Mouse (Mus musculus): ENCODE data around the gene Rgma. TPM values are rescaled to one million over a fixed set of nuclear protein-coding genes. Genes with fewer than 3 reads are reported as not detected.

Rgma gene
- polyA plus RNA-seq, 1 experiment from 2014 or later = 46.3 TPM

- Histone ChIP-seq H3K9ac (no peak overlapping the region), H3K27me3 (ENCODE audit: control insufficient read depth, insufficient read depth, low read length) (no peaks in the 10 kb centered on the region), H3K36me3 (replicated peaks; ENCODE audit: control insufficient read depth, insufficient read depth) (no peaks in the 10 kb centered on the region), H3K27ac (peak overlapping the region; percentile 6; the same call in 1 of the 2 replicates), H3K9me3 (ENCODE audit: control insufficient read depth, low read length) (no peaks in the 10 kb centered on the region), H3K4me3 (replicated peaks; ENCODE audit: low read length) (no peak overlapping the region), H3K4me2 (replicated peaks) (no peak overlapping the region), H3K4me1 (replicated peaks; ENCODE audit: control insufficient read depth, insufficient read depth, low read length) (peaks cover 31% of the 10 kb centered on the region)
- WGBS = 47% methylated on average over 7 of the region's 7 CpGs
- DNase-seq (ENCODE audit: low spot score) (peak; percentile 35), ATAC-seq (ENCODE audit: low FRiP score) (no peak)
Measured at GRCm38 (mm10) chr7:73334883-73335282, 40.4 kb upstream of the Rgma start.

- Histone ChIP-seq H3K27ac (peak overlapping the region; percentile 62), H3K27me3 (ENCODE audit: control insufficient read depth, insufficient read depth, low read length) (no peaks in the 10 kb centered on the region), H3K4me3 (replicated peaks; ENCODE audit: low read length) (no peak overlapping the region), H3K4me1 (replicated peaks; ENCODE audit: control insufficient read depth, insufficient read depth, low read length) (peaks cover 31% of the 10 kb centered on the region), H3K36me3 (replicated peaks; ENCODE audit: control insufficient read depth, insufficient read depth) (no peaks in the 10 kb centered on the region), H3K4me2 (replicated peaks) (no peak overlapping the region), H3K9me3 (ENCODE audit: control insufficient read depth, low read length) (no peaks in the 10 kb centered on the region), H3K9ac (no peak overlapping the region)
- 43% methylated on average over 7 of the region's 7 CpGs for WGBS
- ATAC-seq (ENCODE audit: low FRiP score) (peak; percentile 67), DNase-seq (ENCODE audit: low spot score) (peak; percentile 49)
Measured at GRCm38 (mm10) chr7:73336380-73336779, 38.9 kb upstream of the Rgma start.

- no peaks in the 10 kb centered on the region for H3K9me3 ChIP-seq (ENCODE audit: control insufficient read depth, low read length)
- no peak overlapping the region for H3K27ac ChIP-seq
- H3K4me2 ChIP-seq (replicated peaks) = no peak overlapping the region
- DNase-seq (ENCODE audit: low spot score) (no peak), ATAC-seq (ENCODE audit: low FRiP score) (no peak)
- no peak overlapping the region for H3K4me3 ChIP-seq (replicated peaks; ENCODE audit: low read length)
- WGBS = 86% methylated on average over 5 of the region's 5 CpGs
- H3K4me1 ChIP-seq (replicated peaks; ENCODE audit: control insufficient read depth, insufficient read depth, low read length) = peaks cover 25% of the 10 kb centered on the region
- H3K9ac ChIP-seq = no peak overlapping the region
- no peaks in the 10 kb centered on the region for H3K27me3 ChIP-seq (ENCODE audit: control insufficient read depth, insufficient read depth, low read length)
- no peaks in the 10 kb centered on the region for H3K36me3 ChIP-seq (replicated peaks; ENCODE audit: control insufficient read depth, insufficient read depth)
Measured at GRCm38 (mm10) chr7:73338353-73338752, 37.0 kb upstream of the Rgma start.

- H3K36me3 ChIP-seq (replicated peaks; ENCODE audit: control insufficient read depth, insufficient read depth) = no peaks in the 10 kb centered on the region
- WGBS = 8% methylated on average over 3 of the region's 3 CpGs
- H3K27me3 ChIP-seq (ENCODE audit: control insufficient read depth, insufficient read depth, low read length) = no peaks in the 10 kb centered on the region
- H3K27ac ChIP-seq = no peak overlapping the region
- 0 out of 2 replicates have a peak, but pooled peaks cover 5% of the 10 kb centered on the region for H3K4me1 ChIP-seq (replicated peaks; ENCODE audit: control insufficient read depth, insufficient read depth, low read length)
- H3K9me3 ChIP-seq (ENCODE audit: control insufficient read depth, low read length) = no peaks in the 10 kb centered on the region
- H3K4me2 ChIP-seq (replicated peaks) = no peak overlapping the region
- no peak overlapping the region for H3K9ac ChIP-seq
- no peak for ATAC-seq (ENCODE audit: low FRiP score)
- no peak for DNase-seq (ENCODE audit: low spot score)
- H3K4me3 ChIP-seq (replicated peaks; ENCODE audit: low read length) = no peak overlapping the region
Measured at GRCm38 (mm10) chr7:73343852-73344251, 31.5 kb upstream of the Rgma start.

- WGBS = 28% methylated on average over 10 of the region's 10 CpGs
- Histone ChIP-seq H3K4me2 (replicated peaks) (no peak overlapping the region), H3K9me3 (ENCODE audit: control insufficient read depth, low read length) (no peaks in the 10 kb centered on the region), H3K27me3 (ENCODE audit: control insufficient read depth, insufficient read depth, low read length) (no peaks in the 10 kb centered on the region), H3K4me1 (replicated peaks; ENCODE audit: control insufficient read depth, insufficient read depth, low read length) (peaks cover 8% of the 10 kb centered on the region; the same call in 1 of the 2 replicates), H3K27ac (no peak overlapping the region), H3K36me3 (replicated peaks; ENCODE audit: control insufficient read depth, insufficient read depth) (no peaks in the 10 kb centered on the region), H3K9ac (no peak overlapping the region), H3K4me3 (replicated peaks; ENCODE audit: low read length) (no peak overlapping the region)
- ATAC-seq (ENCODE audit: low FRiP score) (0 out of 2 replicates have a peak, but pooled peaks have one; percentile 17), DNase-seq (ENCODE audit: low spot score) (no peak)
Measured at GRCm38 (mm10) chr7:73348585-73349124, 26.7 kb upstream of the Rgma start.

GRCm38 (mm10) chr7:73349158-73349557 is 26.2 kb upstream of the Rgma start:
- no peak overlapping the region for H3K27ac ChIP-seq
- no peaks in the 10 kb centered on the region for H3K9me3 ChIP-seq (ENCODE audit: control insufficient read depth, low read length)
- no peak overlapping the region for H3K9ac ChIP-seq
- DNase-seq (ENCODE audit: low spot score) (no peak), ATAC-seq (ENCODE audit: low FRiP score) (no peak)
- peaks cover 13% of the 10 kb centered on the region; the same call in 1 of the 2 replicates for H3K4me1 ChIP-seq (replicated peaks; ENCODE audit: control insufficient read depth, insufficient read depth, low read length)
- no peaks in the 10 kb centered on the region for H3K36me3 ChIP-seq (replicated peaks; ENCODE audit: control insufficient read depth, insufficient read depth)
- H3K4me2 ChIP-seq (replicated peaks) = no peak overlapping the region
- no peaks in the 10 kb centered on the region for H3K27me3 ChIP-seq (ENCODE audit: control insufficient read depth, insufficient read depth, low read length)
- WGBS = 74% methylated on average over 8 of the region's 8 CpGs
- H3K4me3 ChIP-seq (replicated peaks; ENCODE audit: low read length) = no peak overlapping the region

- Histone ChIP-seq H3K36me3 (replicated peaks; ENCODE audit: control insufficient read depth, insufficient read depth) (no peaks in the 10 kb centered on the region), H3K4me2 (replicated peaks) (no peak overlapping the region), H3K9ac (no peak overlapping the region), H3K4me3 (replicated peaks; ENCODE audit: low read length) (no peak overlapping the region), H3K9me3 (ENCODE audit: control insufficient read depth, low read length) (no peaks in the 10 kb centered on the region), H3K27ac (no peak overlapping the region), H3K27me3 (ENCODE audit: control insufficient read depth, insufficient read depth, low read length) (no peaks in the 10 kb centered on the region), H3K4me1 (replicated peaks; ENCODE audit: control insufficient read depth, insufficient read depth, low read length) (peaks cover 7% of the 10 kb centered on the region; the same call in 1 of the 2 replicates)
- ATAC-seq (ENCODE audit: low FRiP score) = no peak
- no peak for DNase-seq (ENCODE audit: low spot score)
- 54% methylated on average over 9 of the region's 9 CpGs for WGBS
Measured at GRCm38 (mm10) chr7:73355229-73355628, 20.1 kb upstream of the Rgma start.

- H3K27me3 ChIP-seq (ENCODE audit: control insufficient read depth, insufficient read depth, low read length) = no peaks in the 10 kb centered on the region
- WGBS = 93% methylated on average over 5 of the region's 5 CpGs
Measured at GRCm38 (mm10) chr7:73356901-73357300, 18.4 kb upstream of the Rgma start.

GRCm38 (mm10) chr7:73357626-73358025 is 17.7 kb upstream of the Rgma start:
- H3K27me3 ChIP-seq (ENCODE audit: control insufficient read depth, insufficient read depth, low read length) = no peaks in the 10 kb centered on the region
- ATAC-seq (ENCODE audit: low FRiP score) = no peak
- WGBS = 88% methylated on average over 2 of the region's 2 CpGs
- H3K4me3 ChIP-seq (replicated peaks; ENCODE audit: low read length) = no peak overlapping the region
- no peak overlapping the region for H3K27ac ChIP-seq
- H3K9ac ChIP-seq = no peak overlapping the region
- H3K36me3 ChIP-seq (replicated peaks; ENCODE audit: control insufficient read depth, insufficient read depth) = no peaks in the 10 kb centered on the region
- H3K4me1 ChIP-seq (replicated peaks; ENCODE audit: control insufficient read depth, insufficient read depth, low read length) = peaks cover 7% of the 10 kb centered on the region; the same call in 1 of the 2 replicates
- DNase-seq (ENCODE audit: low spot score) = no peak
- no peak overlapping the region for H3K4me2 ChIP-seq (replicated peaks)
- no peaks in the 10 kb centered on the region for H3K9me3 ChIP-seq (ENCODE audit: control insufficient read depth, low read length)

More at GRCm38 (mm10) chr7:73356901-73357300, 18.4 kb upstream of the Rgma start:
- Histone ChIP-seq H3K27ac (no peak overlapping the region), H3K9ac (no peak overlapping the region), H3K9me3 (ENCODE audit: control insufficient read depth, low read length) (no peaks in the 10 kb centered on the region), H3K4me1 (replicated peaks; ENCODE audit: control insufficient read depth, insufficient read depth, low read length) (peaks cover 7% of the 10 kb centered on the region; the same call in 1 of the 2 replicates), H3K4me2 (replicated peaks) (no peak overlapping the region), H3K4me3 (replicated peaks; ENCODE audit: low read length) (no peak overlapping the region), H3K36me3 (replicated peaks; ENCODE audit: control insufficient read depth, insufficient read depth) (no peaks in the 10 kb centered on the region)
- ATAC-seq (ENCODE audit: low FRiP score) (no peak), DNase-seq (ENCODE audit: low spot score) (no peak)

GRCm38 (mm10) chr7:73365511-73365910 is 9.8 kb upstream of the Rgma start:
- H3K4me3 ChIP-seq (replicated peaks; ENCODE audit: low read length) = no peak overlapping the region
- DNase-seq (ENCODE audit: low spot score) (no peak), ATAC-seq (ENCODE audit: low FRiP score) (no peak)
- H3K27ac ChIP-seq = no peak overlapping the region
- 75% methylated on average over 4 of the region's 4 CpGs for WGBS
- no peak overlapping the region for H3K4me2 ChIP-seq (replicated peaks)
- no peaks in the 10 kb centered on the region for H3K36me3 ChIP-seq (replicated peaks; ENCODE audit: control insufficient read depth, insufficient read depth)
- H3K9me3 ChIP-seq (ENCODE audit: control insufficient read depth, low read length) = no peaks in the 10 kb centered on the region
- H3K27me3 ChIP-seq (ENCODE audit: control insufficient read depth, insufficient read depth, low read length) = no peaks in the 10 kb centered on the region
- no peak overlapping the region for H3K9ac ChIP-seq
- no peaks in the 10 kb centered on the region; the same call in 1 of the 2 replicates for H3K4me1 ChIP-seq (replicated peaks; ENCODE audit: control insufficient read depth, insufficient read depth, low read length)

Data from hindbrain, embryonic 14.5 days (tissue).